Mouse (Mus musculus): Measurements from ENCODE around the gene Zfp512b.

Gene Zfp512b

DNA sequence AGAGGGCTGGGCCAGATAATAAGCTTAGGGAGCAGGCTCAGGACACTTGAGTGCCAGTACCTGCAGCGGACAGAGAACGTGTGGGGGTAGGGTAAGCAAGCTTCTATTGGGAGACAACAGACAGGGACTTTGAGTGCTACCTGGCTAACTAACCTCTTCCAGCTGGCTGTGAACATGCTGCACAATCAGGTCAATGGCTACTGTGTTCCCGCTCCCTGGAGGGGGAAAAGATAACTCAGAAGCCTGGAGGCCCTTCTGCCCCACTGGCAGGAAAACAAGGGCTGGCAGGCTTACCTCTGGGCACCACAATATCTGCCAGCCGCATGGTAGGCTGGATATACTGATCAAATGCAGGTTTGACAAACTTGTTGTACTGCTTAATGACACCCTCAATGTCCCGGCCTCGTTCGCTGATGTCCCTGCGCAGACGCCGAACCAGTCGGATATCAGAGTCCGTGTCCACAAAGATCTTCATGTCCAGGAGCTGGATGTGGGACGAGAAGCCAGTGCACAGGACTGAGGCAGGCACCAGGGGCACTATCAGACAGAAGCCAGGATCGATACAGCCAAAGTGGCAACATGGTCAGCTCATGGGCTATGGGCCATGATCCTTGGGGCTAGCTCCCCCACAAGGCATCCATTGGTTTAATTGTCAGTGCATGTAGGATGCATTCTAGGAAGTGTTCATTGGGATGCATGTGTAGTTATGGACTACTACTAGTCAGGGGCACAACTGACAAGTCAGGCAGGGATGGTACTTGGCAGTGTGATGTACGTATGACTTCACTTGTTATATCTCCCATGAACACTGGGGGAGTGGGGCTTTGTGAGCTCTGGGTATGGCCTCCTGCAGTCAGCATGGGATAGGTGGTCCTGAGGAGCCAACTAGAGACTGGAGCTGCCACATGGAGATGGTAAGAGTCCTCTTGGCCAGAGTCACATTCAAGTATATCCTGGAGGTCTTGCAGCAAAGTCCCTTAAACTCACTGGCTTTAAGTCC is 19.4 kb downstream of the Zfp512b start:
- no peak for DNase-seq

DNA sequence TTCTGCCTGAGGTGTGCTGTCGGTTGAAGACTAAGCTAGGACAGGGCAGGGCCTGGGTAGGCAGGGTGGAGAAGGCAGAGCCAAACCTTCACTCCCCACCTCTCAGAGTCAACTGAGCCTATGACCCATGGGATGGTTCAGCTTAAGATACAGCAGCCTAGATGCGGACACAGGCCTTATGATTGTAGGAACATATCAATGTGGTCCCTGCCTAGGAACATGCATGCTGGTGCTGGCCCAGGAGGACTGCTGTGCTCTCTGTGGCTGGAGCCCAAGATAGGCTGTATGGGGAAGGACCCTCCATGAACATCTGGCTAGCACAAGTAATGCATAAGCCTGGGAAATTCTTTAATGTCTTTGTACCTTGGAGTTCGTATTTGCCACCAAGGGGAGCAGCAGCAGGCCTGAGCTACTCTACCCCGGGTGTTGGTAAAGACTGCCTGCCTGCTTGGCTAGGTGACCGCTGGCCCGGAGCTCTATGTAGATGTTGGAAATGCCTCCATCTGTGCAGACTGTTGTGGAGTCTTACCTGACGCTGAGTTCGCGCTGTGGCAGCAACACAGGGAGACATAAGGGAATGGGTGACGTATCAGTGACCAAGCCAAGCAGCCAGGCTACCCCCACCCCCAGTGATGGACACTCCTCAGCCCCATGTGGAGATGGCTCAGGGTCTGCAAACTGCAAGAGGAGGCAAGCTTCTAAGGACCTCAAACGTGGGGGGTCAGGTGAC is 20.5 kb downstream of the Zfp512b start:
- no peak for DNase-seq

DNA sequence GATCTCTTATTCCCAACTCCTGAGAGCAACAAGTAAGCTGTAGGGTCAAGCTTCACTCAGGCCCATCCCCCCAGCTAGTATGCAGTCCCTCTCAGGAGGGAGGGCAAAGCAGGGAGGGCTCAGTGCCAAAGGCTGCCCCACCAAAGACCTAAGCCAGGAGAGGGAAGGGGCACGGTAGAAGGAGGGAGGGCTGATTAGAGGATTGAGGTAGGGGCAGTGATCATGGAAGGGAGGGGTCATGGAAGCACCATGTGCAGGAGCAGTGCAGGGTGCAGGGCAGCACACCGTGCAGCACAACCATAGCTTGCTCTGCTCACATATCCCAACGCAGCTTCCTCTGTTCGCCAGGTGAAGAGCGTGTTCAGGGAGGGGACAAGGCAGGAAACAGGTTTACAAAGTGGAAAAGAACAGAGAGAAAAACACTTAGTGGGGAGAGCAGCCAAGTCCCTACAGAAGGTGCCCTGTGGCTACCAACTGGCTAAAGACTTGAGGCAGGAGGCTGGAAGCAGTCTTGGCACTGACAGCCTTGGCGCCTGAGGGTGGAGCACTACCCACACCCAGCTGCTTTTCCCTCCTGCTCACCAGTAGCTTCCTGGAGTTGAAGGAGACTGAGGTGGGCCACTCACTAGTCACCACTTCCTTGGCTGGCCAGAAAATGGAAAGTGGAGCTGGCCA is 21.5 kb downstream of the Zfp512b start:
- no peak for DNase-seq

DNA sequence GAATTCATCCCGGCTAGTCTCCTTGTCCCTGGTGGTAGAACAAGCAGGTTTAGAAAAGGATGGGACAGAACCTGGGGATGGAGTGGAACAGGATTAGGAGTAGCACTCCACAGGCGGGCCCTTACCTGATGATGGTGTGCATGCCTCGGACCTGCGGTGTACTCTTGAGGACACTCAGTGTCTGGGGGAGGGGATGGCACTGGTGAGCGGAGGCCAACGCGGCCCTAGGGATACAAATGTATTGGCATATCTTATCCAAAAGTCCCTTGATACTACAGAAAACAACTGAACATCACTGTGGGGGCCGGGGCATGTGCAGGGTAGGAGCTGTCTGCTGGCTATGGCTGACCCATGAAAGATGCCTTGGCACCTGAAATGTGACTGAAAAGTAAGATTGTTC is 22.2 kb downstream of the Zfp512b start:
- no peak for DNase-seq

DNA sequence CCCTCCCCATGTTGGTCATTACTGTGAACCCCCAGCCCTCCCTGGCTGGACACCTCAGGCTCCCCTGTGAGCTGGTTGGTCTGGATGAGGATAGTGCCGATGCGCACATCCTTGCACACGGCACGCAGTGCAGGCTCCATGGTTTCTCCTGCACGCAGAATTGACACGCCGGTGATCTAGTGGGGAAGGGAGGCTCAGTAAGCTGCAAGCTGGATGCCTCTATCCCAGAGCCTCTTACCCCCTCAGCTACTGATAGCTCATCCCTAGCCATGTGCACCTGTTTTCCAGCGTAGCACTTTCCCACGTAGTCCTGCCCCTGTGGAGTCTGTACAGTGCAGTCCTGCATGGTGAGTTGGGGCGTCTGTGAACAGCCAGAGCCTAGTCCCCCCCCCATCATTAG is 22.7 kb downstream of the Zfp512b start:
- no peak for DNase-seq

DNA sequence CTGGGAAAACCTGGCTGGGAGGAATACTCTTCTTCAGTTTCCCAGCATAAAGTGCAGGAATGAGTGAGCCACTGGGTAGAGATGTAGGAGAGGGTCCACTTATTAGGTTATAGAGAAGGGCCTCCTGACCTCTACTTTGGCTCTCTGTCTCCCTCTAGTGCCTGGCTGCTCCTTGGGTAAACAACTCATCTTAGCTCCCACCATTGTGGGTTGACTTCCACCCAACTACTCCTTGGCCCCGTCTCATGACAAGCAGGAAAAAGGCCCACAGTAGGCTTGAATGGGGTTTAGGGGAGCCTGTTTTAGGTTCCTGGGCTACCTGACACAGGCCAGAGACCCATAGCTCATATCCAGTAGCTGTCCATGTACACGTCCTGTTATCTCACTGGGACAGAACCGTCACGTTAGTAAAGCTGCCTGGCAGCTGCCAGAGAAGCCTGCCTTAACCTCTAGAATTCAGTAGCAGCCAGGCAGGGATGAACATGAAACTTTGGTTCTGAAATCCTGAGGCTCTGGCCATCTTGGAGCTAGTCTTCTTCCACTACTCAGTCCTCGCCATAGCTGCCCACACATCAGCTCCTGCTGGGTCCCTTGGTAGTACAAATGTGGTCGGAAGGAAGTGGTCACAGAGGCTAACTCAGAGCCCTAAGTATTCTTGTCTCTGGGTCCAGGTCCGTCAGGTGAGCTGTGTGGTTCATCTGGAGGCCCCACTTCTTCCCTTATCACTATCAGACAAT is 24.2 kb downstream of the Zfp512b start:
- peak; percentile 66 for DNase-seq

DNA sequence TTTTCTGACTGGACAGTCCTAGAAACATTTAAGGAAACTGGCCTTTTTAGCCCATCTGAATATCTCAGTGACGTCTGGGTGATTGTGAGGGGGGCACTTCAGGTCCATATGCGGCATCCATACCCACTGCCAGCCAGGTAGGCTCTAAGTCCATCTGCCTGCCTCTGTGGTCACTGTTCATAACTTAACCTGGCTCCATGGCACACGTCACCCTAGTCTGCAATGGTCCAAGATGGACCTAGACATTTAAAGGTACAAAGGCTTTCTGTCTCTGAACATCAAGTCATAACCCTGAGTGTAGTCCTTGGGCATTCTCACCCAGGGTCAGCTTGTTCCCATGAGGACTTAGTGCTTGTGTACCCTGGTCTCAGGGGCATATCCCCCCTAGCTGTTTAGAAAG is 25.3 kb downstream of the Zfp512b start:
- no peak for DNase-seq

DNA sequence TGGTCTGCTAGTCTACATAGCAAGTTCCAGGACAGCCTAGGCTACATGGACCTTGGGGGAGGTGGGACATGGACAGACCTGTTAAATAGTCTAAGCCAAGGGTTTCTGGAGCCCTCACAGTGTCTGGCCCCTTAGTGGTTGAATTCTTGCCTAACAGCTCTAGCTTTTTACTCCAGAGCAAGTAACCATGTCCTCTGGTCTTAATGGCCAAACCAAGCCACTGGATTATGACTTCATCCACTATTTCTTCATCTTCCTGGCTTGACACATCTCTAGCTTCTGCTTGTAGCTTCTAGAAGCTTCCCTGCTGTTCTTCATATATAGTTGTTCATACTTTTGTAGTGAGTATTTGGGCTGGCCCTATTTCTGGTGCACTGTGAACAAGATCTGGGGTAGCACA is 38.8 kb downstream of the Zfp512b start:
- no peak for DNase-seq

DNA sequence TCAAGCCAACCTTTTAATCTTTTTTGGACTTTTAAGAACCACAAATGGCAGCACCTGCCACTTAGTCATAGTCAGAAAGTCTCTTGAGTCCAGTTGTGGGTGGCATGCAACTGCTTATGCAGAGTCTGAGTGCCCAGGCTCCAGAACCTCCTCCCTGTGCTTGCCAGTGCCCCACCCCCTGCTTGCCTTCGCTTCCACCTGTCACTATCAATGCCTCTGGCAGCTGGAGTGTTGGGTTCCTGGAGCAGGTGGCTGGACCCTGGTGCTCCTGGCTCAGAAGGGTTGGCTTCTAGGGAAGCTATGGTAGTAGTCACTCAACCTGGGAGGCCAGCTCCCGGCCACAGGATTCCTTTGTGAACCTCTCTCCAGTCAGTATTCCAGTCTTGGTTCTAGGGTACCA is 42.4 kb downstream of the Zfp512b start:
- no peak for DNase-seq

DNA sequence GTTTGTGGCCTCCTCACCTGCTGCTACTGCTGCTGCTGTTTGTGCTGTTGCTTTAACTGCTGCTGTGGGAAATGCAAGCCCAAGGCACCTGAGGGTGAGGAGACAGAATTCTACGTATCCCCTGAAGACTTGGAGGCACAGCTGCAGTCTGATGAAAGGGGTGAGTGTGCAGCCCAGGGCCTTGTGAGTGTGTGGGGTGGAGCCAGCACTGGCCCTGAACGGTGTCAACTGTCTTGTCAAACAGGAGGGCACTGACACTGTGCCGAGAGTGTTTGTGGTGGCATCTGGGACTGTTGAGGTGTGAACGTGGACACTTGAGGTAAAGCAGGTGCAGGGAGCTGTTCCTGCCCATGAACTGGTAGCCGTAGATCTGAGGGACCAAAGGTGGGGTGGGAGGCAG is 43.9 kb downstream of the Zfp512b start:
- no peak for DNase-seq

DNA sequence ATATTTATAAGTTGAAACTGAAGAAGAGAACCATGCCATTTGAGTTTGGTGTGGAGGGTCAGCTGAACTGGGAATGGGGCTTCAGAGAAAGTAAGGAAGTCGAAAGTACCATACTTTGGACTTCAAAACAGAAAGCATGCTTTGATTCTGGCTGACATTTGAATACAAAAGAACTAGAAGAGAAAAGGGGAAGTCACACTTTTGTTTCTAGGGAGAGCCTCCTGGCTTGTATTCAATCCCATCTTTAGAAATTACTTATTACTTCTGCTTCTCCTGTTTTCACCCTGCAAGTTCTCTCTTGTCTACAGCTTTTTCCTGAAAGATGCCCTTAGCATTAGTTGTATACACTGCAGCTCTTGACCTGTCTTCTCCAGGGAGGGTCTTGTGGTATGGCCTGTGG is 44.4 kb downstream of the Zfp512b start:
- no peak for DNase-seq

DNA sequence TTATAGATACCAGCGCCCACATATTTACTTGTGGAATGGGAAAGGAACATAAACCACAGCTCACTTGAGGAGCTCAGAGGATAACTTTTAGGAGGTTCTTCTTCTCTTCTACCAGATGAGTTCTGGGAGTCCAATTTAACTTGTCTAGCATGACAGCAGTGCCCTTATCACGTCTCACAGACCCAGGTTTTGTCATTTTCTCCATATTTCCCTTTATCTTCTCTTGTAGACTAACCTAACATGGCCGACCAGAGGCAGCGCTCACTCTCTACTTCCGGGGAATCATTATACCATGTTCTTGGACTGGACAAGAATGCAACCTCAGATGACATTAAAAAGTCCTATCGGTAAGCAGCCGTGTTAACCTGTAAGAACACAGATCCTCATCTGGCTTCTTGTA is 46.5 kb downstream of the Zfp512b start:
- no peak for DNase-seq

DNA sequence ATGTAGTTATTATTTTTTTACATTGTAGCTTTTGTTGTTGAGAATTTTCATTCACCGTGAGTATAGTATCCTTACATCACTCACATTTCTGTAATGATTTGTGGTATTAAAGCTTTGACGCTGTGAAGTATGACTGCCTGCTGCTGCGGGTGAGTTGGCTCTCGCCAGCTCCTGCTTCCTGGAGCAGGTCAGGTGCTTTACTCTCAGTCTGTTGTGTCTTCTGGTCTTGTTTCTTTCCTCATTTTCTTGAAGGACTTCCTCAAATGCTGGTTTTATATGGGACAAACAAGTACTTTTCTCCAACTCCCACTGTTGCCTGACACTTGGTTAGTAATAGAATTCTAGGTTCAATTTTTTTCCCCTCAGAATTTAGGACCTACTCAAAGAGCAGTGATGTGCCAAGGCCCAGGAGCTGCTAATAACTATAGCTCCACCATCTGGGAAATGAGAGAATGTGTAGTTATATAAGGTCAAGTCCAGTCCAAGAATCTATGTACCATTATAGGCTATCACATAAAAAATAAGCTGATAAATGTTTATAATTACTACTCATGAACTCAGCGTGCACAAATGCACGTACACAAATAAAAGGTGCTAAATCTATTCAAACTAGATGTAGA is 50.7 kb downstream of the Zfp512b start:
- no peak for DNase-seq

DNA sequence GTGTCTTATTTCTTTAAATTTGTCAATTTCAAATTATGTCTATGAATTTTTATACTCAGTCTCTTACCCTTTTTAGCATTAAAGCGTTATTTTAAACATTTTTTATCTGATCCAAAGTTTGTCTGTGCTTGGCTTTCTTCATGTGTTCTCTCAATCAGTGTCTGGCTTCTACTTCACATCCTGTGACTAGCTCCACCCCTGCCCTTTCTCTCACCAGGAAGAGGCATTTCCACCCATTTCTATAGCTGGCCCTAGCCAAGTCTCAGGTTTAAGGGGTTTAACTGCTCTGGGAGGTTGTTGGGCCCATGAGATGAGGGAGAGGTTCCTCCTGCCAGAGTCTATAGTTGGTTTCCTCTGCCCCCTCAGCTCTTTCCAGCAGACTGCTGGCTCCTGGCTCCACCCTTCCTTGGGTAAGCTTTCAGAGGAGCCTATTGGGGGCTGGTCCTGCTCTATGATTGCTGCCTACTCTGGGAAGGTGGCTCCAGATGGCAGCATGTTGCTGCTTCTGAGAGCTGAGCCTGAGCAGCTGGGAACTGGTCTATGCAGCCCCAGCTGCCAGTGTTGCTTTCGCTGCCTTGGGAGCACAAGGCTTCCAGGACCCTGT is 55.1 kb downstream of the Zfp512b start:
- DNase-seq: no peak

DNA sequence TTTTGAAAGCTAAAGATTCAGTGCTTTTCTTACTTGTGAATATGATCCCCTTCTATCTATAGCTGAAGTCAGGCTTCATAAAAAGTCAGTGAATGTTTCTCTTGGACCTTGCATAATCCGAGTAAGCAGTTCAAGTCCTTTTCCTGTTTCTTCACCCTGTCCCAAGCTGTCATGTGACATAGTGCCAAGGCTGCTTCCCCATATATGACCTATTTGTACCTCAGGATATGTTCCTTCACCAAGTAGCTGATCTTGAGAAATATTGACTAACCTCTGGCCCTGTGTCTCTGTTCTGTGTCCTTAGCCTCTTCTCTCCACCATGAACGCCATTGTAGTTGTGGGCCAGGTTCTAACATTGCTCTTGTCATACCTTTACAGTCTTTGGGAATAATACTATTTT is 56.2 kb downstream of the Zfp512b start:
- DNase-seq: no peak

DNA sequence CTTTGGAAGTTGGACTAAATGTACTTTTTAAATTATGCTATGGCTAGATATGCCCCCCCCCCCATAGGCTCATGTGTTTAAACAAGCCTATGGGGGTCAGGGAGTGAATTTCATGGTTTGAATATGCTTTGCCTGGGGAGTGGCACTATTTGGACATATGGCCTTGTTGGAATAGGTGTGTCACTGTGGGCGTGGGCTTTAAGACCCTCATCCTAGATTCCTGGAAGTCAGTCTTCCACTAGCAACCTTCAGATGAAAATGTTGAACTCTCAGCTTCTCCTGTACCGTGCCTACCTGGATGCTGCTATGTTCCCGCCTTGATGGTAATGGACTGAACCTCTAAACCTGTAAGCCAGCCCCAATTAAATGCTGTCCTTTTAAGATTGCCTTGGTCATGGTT is 60.0 kb downstream of the Zfp512b start:
- DNase-seq: no peak

Data from thymus, postnatal 14 days (tissue).